Mouse (Mus musculus): ENCODE measurements around the gene Slc6a8. TPM values are rescaled to one million over a fixed set of nuclear protein-coding genes. Genes with fewer than 3 reads are reported as not detected.

Gene Slc6a8
- polyA plus RNA-seq (2012): 1.2 and 1.5 TPM in 2 replicates

DNA sequence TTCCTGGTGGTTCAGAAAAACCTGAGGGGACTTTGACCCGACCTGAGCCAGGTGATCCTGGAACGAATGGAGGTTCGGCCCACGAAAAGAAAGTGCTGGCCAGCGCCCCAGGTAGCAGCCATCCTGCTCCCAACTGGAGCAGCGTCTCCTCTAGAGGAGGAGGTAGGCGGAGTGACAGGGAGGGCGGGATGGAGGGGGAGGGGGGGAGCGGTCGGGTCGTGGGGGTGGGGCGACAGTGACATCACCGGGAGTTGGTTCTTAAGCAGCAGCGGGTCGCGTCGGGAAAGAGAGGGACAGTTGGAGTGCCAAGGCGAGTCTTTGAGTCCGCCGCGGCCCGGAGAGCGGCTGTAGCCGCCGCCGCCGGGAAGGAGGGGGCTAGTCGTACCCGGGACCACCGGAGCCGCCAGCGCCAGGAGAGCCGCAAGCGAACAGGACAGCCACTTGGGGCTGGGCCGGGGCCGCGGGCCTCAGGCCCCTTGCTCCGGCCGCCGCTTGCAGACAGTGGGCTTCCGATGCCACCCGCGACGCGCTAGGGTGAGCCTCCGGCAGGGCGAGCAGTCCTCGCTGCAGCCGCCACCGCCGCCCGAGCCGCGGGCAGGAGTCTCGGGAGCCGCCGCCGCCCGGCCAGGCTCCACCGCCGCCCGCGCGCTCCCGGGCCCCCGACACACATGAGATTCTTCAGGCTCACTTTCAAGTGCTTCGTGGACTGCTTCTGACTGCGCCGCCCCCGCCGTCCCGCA, at the start of gene Slc6a8:
Slc6a8 (plus strand) TSS at position 272 of the 740 bp plus-strand sequence.

DNA sequence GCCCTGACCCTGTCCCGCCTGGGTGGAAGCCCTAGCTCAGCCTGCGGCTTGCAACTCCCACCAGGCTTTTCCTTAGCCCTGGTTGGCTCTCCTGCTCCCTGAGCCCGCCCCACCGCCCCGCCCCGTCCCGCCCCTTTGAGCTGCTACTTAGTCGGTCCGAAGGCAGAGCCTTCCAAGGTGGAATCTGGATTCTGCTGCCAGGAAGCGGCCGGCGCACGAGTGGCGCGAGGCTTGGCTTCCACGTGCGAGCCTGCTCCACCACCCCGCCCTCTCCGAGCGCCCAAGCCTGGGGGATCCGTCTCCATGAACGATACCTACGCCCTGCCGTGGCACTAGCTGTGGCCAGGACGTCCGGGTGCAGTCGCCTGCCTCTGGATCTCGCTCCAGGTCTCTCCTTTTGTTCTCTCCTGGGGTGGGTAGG, 33.7 kb upstream of the Slc6a8 start, which contains the start of gene Dusp9:
Dusp9 (plus strand) TSS at position 165 of the 421 bp plus-strand sequence.

DNA sequence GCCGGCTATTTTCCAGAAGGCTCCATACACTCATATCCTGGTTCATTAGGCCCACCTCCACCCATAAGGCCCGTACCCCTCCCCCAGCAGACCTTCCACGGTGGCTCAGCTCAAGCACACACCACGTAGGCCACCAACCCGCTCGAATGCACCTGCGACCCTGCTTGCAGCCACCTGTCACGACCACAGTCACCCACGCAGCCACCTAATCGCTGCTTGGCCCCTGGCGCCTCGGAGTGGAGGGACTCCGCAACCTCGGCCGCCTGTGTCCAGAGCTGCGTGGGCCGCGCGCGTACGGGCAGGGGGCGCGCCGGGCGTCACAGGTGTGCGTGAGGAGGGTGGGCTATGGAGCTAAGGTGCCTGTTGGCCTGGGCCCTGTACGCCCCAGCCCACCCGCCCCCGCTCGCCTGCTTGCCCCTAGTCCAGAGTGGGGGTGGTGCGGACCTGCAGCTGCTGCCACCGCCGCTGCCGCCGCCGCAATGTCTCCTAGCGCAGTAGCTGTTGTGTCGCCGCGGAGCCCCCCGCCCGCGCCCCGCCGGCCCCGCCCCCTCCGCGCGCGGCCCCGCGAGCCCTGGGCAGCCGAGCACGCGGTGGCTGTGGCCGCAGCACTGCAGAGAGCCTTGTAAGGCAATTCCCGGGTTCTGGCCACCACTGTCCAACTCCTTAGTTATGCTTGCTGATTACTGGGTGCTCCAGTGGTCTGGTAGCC, 13.2 kb upstream of the Slc6a8 start, which contains the start of gene Pnck:
Pnck (minus strand) TSS at position 543 of the 709 bp plus-strand sequence.

DNA sequence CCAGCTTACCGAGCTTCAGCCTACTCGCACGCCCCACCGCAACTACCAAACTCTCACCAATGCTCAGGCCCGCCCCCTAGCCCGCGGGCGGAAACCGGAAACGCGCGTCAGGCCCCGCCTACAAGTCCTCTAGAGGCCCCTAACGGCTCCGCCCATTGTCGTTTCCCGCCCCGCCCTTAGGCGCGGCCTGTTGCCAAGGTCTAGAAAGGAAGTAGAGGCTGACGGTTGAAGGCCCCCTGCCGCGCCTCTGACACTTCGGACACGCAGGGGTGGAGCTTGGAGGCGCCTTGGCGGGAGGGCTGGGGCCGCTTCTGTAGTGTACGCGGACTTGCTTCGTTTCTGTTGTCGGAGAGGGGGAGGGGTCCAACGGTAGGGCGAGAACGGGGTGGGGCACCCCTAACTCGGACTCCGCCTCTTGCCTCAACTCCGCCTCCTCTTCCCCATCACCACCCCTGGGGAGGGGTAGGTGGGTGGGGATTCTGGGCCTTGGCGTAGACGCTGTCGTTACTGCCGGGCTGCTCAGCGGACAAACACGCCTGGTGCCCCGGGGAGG, 43.2 kb downstream of the Slc6a8 start, which contains the start of the genes Bcap31 and Abcd1:
Bcap31 (minus strand) TSS at position 67 of the 553 bp plus-strand sequence.
Abcd1 (plus strand) TSS at position 489 of the 553 bp plus-strand sequence.

Other genes starting within 250 kb of the Slc6a8 start
- not detected in 2 replicates for gene Trex2, start 237.8 kb upstream of the Slc6a8 start, polyA plus RNA-seq (2012)
- gene Haus7, start 214.1 kb upstream of the Slc6a8 start, polyA plus RNA-seq (2012): 4.3 and 6.6 TPM in 2 replicates
- 0.44 and 0.81 TPM in 2 replicates for gene Bgn, start 189.5 kb upstream of the Slc6a8 start, polyA plus RNA-seq (2012)
- gene Atp2b3, start 170.1 kb upstream of the Slc6a8 start, polyA plus RNA-seq (2012): not detected in 2 replicates
- gene Dusp9, start 33.7 kb upstream of the Slc6a8 start, polyA plus RNA-seq (2012): 0.94 and 1.2 TPM in 2 replicates
- gene Pnck, start 13.0 kb upstream of the Slc6a8 start, polyA plus RNA-seq (2012): 1.8 and 2.5 TPM in 2 replicates
- gene Bcap31, start 43.0 kb downstream of the Slc6a8 start, polyA plus RNA-seq (2012): 24.4 and 24.8 TPM in 2 replicates
- 52.2 and 64.9 TPM in 2 replicates for gene Abcd1, start 43.4 kb downstream of the Slc6a8 start, polyA plus RNA-seq (2012)
- gene Plxnb3, start 83.9 kb downstream of the Slc6a8 start, polyA plus RNA-seq (2012): 0.05 and 0.28 TPM in 2 replicates
- gene Srpk3, start 101.3 kb downstream of the Slc6a8 start, polyA plus RNA-seq (2012): 0.09 and 0.21 TPM in 2 replicates
- gene Idh3g, start 113.7 kb downstream of the Slc6a8 start, polyA plus RNA-seq (2012): 32.7 and 38.6 TPM in 2 replicates
- gene Ssr4, start 113.9 kb downstream of the Slc6a8 start, polyA plus RNA-seq (2012): 25.8 and 39.7 TPM in 2 replicates
- 0.97 and 1.5 TPM in 2 replicates for gene Pdzd4, start 151.8 kb downstream of the Slc6a8 start, polyA plus RNA-seq (2012)
- not detected in 2 replicates for gene Avpr2, start 219.0 kb downstream of the Slc6a8 start, polyA plus RNA-seq (2012)
- 1.2 and 1.6 TPM in 2 replicates for gene L1cam, start 223.0 kb downstream of the Slc6a8 start, polyA plus RNA-seq (2012)
- gene Arhgap4, start 248.7 kb downstream of the Slc6a8 start, polyA plus RNA-seq (2012): 31.8 and 39.8 TPM in 2 replicates
- 178 and 186 TPM in 2 replicates for gene Naa10, start 248.8 kb downstream of the Slc6a8 start, polyA plus RNA-seq (2012)

Measured in megakaryocyte-erythroid progenitor cell, adult 5 weeks (primary cell).